Mouse (Mus musculus): ENCODE data around the gene Ccdc113. TPM values are rescaled to one million over a fixed set of nuclear protein-coding genes. Genes with fewer than 3 reads are reported as not detected.
A peak's percentile ranks its signal among the peaks of the same experiment; 100 is the strongest.

Ccdc113 gene
- total RNA-seq (2021) = under 1 TPM in 1 of 2 experiments, not detected in 1; 0.23 TPM
- long read RNA-seq, experiment 1 = 0 reads
- long read RNA-seq, experiment 2, partial matches to known transcripts = 1 of 1 reads
- long read RNA-seq, experiment 2, other reads (novel, unspliced or antisense) = 0 of 1 reads

- peak; percentile 39 to 50 for DNase-seq
Observed at GRCm38 (mm10) chr8:95533584-95534387, at the start of gene Ccdc113. Gene Ccdc113 (plus strand): TSS chr8:95534085.

- DNase-seq = peak in 1 of 2 experiments; percentile 3
Observed at GRCm38 (mm10) chr8:95487800-95488697, 45.8 kb upstream of the Ccdc113 start.

DNA sequence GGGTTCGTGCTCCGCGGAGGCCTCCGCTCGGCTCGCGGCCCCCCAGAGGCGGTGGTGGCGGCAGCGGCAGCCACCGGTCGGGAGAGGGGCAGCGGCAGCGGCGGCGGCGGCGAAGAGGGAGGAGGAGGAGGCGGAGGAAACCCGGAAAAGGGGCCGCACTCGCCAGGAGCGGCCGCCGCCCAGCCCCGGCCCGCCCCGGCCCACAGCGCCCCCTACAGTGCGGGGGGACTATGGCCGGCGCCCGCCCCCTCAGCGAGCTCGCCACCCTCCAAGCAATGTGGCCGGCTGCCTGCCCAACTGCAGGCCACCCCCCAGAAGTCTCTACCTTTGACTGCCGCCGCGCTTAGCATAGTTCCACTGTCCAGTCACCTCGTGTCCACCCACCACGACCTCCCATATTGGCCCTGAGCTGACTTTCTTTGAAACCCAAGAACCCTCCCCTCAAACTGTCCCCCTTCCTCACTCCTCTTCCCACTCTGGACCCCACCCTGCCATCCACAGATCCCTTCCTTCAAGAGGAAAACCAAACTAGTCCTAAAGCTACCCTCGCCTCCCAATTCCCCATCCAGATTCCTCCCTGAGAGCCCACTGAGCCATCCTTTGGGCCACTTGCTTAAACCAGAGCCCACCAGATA is 45.1 kb upstream of the Ccdc113 start:
- DNase-seq = peak; percentile 86 to 87

DNA sequence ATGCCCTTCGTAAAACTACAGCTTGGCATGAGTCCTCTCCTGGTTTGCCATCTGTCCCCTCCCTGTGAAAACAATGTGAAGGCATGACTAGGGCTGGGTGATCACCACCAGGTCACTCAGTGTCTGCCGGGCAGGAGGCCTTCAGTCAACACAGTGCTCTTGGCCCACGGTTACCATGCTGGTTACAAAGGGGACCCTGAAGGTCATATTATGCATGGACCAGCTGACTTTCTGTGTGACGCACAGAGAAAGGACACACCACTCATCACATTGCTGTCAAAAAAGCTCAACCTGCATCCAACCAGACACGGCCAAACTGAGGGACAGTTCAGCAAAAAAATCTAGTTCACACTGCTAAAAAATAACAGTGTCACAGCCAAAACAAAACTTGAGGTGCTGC is 43.9 kb upstream of the Ccdc113 start, which contains the start of gene Csnk2a2:
TSS of gene Csnk2a2 (minus strand) at position 34 of the 400 bp plus-strand sequence.
- DNase-seq = no peak

DNA sequence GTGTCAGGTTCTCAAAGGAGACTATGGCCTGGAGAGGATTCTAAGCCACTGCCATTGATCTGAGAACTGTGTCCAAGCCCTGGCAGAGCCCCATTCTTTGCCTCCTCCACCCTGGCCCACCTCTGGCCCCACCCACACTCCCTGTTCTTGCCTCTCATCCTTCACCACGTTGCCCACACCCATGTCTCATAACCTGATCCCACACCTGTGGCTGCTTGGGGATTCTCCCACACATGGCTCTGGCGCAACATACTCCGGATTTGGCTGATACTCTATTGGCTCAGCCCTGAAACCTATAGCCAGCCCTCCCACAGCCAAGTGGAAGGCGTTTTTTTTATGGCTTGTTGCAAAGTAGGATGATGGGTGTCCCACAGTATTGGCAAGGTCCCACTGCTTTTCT is 41.8 kb upstream of the Ccdc113 start:
- DNase-seq = no peak

DNA sequence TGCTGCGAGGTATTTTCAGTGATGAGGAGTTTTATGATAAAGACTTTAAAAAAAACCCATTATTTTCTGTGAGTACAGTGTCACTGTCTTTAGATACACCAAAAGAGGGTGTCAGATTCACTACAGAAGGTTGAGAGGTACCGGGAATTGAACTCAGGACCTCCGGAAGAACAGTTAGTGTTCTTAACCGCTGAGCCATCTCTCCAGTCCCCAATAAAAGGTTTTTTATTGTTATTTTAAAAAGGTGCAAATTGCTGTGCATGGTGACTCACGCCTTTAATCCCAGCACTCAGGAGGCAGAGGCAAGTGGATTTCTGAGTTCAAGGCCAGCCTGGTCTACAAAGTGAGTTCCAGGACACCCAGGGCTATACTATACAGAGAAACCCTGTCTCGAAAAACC is 38.4 kb upstream of the Ccdc113 start:
- no peak for DNase-seq

DNA sequence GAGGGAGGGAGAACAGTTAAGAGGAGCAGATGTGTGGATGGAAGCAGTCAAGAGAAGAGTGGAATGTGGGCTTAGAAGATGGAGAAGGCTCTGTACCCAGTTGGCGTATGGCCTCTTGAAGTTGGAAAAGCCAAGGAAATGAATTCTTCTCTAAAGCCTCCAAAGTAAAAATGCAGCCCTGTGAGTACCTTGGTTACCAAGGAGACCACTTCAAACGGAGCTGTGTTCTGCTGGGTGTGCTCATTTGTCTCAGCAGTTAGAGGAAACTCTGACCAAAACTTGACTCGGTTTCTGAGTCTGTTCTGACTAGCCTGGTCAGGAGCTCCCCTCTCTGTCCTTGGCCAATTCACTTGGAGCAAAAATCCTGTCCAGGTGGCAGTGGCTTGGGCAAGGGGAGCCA is 37.5 kb upstream of the Ccdc113 start:
- no peak for DNase-seq

GRCm38 (mm10) chr8:95497821-95498220 is 36.1 kb upstream of the Ccdc113 start:
- no peak for DNase-seq

DNA sequence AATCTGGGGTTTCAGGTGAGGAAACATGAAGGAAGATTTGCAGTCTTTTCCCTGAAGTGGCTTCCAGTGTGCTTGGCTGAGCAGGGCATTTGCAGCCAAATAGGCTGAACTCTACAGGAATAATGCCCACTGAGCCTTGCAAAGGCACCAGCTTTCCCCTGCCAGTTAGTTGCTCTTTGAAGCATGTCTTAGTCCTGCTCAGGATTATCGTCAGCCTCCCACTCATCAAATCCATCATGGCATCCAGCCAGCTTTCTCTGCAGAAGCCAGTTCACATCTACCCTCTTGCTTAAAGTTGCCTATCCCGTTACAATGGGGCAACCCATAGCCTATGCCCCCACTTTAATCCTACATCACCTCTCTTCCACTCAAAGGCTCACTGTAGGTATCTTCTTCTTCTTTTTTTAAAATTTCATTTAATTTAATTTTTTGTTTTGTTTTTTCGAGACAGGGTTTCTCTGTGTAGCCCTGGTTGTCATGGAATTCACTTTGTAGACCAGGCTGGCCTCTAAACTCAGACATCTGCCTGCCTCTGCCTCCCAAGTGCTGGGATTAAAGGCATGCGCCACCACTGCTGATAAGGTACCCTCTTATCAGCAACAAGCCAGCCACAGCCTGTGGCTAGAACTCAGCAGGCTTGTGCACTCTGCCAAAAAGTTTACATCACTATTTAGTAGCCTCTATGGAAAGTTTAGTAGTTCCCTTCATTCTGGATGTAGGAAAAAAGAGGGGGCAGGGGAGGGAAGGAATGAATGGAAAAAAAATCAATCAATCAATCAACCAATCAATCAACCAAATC is 34.4 kb upstream of the Ccdc113 start:
- no peak for DNase-seq

- no peak for DNase-seq
Observed at GRCm38 (mm10) chr8:95500436-95500835, 33.4 kb upstream of the Ccdc113 start.

DNA sequence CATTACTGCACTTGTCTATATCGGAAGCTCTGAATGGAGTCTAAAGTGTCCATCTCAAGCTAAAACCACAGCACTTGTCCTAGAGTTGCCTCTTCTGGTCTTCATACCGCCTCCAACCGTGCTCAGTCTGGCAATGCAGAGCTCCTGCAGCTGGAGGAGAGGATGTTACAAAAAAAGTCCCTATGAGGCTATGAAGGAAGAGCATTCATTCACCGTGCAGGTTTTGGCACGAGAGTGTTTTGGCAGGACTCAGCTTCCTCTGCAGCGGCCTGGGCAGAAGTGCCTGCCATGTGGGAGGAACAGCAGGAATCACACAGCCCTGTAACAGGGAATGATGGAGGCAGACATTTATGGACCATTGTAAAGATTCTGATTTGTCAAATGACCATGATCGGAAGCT is 31.5 kb upstream of the Ccdc113 start:
- DNase-seq = no peak

DNA sequence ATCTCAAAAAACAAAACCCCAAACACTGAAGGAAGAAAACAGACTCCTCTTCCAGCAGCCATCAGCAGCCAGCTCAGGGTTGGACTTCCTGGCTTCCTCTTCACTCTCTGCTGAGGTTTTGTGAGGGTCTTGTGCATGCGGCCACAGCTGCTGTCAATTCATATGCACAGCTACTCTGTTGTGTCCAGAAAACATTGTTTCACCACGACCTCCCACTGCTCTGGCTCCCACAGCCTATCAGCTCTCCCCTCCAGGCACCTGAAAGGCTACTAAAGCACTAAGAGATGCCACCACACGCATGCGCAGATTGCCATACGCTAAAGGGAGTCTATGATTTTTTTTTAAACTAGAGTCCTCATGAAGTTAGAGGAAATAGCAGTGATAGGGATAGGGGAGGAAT is 29.1 kb upstream of the Ccdc113 start:
- no peak for DNase-seq

DNA sequence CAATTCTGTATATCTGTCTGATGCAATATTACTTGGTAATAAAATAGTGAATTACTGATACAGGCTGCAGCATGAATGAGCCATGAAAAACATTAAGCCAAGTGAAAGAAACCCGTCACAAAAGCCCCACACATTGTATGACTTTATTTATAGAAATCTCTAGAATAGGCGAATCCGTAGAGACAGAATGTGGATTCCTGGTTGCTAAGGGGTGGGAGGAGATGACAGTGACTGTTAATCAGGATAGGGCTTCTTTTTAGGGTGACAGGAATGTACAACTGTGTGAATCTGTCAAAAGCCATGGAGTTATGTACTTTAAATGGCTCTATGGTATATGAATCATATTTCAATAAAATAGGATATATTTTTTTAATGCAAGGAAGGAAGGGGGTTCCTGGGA is 28.3 kb upstream of the Ccdc113 start:
- DNase-seq = no peak

DNA sequence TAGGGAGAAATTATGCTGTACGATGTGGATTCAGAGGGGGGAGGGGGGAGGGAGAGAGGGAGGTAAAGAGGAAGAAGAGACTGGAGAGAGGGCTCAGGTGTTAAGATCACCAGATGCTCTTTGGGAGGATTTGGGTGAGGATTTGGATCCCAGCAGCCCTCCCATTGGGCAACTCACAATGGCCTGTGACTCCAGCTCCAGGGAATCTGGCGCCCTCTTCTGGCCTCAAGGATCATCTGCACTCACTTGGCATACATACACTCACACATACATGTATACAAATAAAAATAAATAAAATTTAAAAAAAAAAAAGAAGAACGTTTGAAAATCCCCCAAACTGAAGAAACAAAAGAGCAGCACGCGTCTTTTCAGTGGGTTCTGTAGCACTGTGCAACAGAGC is 27.6 kb upstream of the Ccdc113 start:
- no peak for DNase-seq

DNA sequence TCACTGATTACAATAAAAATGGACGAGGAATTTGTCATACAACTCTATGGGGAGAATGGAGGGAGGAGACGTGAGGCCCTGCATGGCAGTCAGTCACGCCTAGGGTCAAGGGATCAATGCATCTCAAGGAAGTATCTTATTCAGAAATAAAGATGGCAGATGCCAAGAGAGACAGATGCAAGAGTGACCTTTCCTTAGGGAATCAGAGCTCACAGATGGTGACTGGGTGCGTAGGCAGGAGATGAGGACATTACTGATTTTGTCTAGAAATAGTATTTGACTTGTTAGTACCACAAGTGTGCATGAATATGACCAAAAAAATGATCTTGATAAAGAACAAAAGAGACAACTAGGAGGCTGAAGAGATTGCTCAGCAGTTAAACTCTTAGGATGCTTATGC is 21.6 kb upstream of the Ccdc113 start:
- DNase-seq = no peak

- no peak for DNase-seq
Observed at GRCm38 (mm10) chr8:95513219-95513618, 20.7 kb upstream of the Ccdc113 start.

- DNase-seq = no peak
Observed at GRCm38 (mm10) chr8:95516928-95517327, 17.0 kb upstream of the Ccdc113 start.

GRCm38 (mm10) chr8:95523991-95524390 is 9.9 kb upstream of the Ccdc113 start:
- DNase-seq = no peak

DNA sequence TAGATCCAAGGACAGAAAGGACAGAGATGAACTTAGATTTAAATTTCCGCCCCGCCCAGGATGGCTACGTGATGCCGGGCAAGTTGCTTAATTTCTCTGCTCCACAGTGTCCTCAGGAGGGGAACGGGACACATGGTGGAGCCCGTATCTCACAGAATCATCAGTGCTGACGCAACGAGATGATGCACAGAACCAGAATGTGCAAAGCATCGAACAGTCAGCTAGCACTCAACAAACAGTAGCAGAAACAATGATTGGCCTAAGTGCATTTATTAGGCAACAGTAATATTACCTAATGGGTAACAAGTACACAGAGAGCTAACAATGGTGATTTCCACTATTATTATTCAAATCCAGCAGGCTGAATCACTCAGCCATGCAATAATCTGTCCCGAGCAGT is 5.7 kb upstream of the Ccdc113 start:
- no peak for DNase-seq

DNA sequence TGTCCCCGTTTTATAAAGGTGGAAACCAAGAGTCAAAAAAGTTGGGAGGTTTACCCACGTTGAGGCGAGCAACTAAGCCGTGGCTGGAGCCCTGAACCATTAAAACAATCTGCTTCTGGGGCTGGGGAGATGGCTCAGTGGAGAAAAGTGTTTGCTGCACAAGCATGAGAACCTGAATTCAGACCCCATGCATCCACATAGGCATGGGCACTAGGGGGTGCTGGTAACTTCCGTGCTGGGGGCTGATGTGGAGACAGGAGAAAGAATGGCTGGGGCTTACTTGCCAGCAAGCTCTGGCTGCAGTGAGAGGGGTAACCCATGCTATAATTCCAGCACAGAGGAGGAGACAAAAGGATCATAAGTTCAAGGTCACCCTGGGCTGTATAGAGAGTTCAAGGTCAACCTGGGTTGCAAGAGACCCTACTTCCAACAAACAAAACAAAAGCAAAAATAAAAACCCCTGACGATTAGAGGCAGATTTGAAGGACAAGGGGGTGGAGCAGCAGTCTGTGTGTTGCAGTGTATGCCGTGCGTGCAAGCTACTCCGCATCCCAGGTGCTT is 5.1 kb upstream of the Ccdc113 start:
- no peak for DNase-seq

GRCm38 (mm10) chr8:95532206-95532605 is 1.7 kb upstream of the Ccdc113 start:
- no peak for DNase-seq
